ENCODE assay signal across 7 mouse cellular contexts in genomic region chr11:114912847-114913246, GRCm38 (mm10). TPM values are rescaled to one million over a fixed set of nuclear protein-coding genes. Genes with fewer than 3 reads are reported as not detected.
DNase-seq lines count a peak whose midpoint lies in the region; ATAC-seq lines count a peak whose summit lies in the region.

No protein-coding gene starts in this region.

- peak; percentile 82 for DNase-seq in adipocyte (ENCODE audit: low spot score)
- peak; percentile 92 to 93 for DNase-seq in cerebellum, postnatal 14 days
- DNase-seq in frontal cortex, postnatal 36 days (ENCODE audit: low spot score in 2 of 2), result peak; percentile 79 to 88
- peak; percentile 45 for DNase-seq in kidney, adult 11 months
- DNase-seq in left cerebral cortex, postnatal 36 days (ENCODE audit: low spot score in 2 of 2), result peak; percentile 72 to 78
- DNase-seq in midbrain, embryonic 14.5 days, result peak; percentile 92
- DNase-seq in spleen, adult 18-20 months, result peak; percentile 32 to 71

- ATAC-seq in midbrain, embryonic 14.5 days (ENCODE audit: low FRiP score, low TSS enrichment), result no peak; the same call in 1 of the 2 replicates

- no peak overlapping the region for H3K4me3 ChIP-seq in midbrain, embryonic 14.5 days (replicated peaks; ENCODE audit: low read depth, low read length)

- no peaks in the 10 kb centered on the region for H3K36me3 ChIP-seq in midbrain, embryonic 14.5 days (ENCODE audit: control insufficient read depth, insufficient read depth, low read length)

- H3K4me2 ChIP-seq in midbrain, embryonic 14.5 days (ENCODE audit: low read length), result no peak overlapping the region

- H3K27ac ChIP-seq in midbrain, embryonic 14.5 days (replicated peaks; ENCODE audit: low read depth, low read length), result no peak overlapping the region

- H3K9me3 ChIP-seq in midbrain, embryonic 14.5 days (ENCODE audit: control insufficient read depth, low read length), result no peaks in the 10 kb centered on the region

- H3K9ac ChIP-seq in midbrain, embryonic 14.5 days (replicated peaks; ENCODE audit: low read length), result no peak overlapping the region

- H3K4me1 ChIP-seq in midbrain, embryonic 14.5 days (ENCODE audit: control insufficient read depth, insufficient read depth, low read length), result no peaks in the 10 kb centered on the region

- no peaks in the 10 kb centered on the region for H3K27me3 ChIP-seq in midbrain, embryonic 14.5 days (ENCODE audit: control insufficient read depth, insufficient read depth, low read length)

- intact Hi-C loops in left cerebral cortex, postnatal 36 days (cut with DNase I), result loop anchor here (2.0 to 10.0 kb wide), 4 partner anchors 36 to 238 kb away; partner anchors contain the start of gene Ttyh2

- WGBS in midbrain, embryonic 14.5 days, result 18% methylated on average over 9 of the region's 9 CpGs

RNA-seq across cellular contexts. Expression of gene Cd300lb, which starts 21.3 kb away (rescaled TPM):
- total RNA-seq in left cerebral cortex, postnatal 36 days (2021), result not detected
- polyA plus RNA-seq in midbrain, embryonic 14.5 days (2014; fragmentation: Nextera tagmentation; extraction: Ambion mirVana), result 0.21 TPM in 1 of 2 replicates, not detected in the other

RNA-seq across cellular contexts. Expression of gene Cd300a, which starts 23.0 kb away (rescaled TPM):
- total RNA-seq in left cerebral cortex, postnatal 36 days (2021), result under 1 TPM; 0.42 to 0.61 TPM
- 0.72 and 1.7 TPM in 2 replicates for polyA plus RNA-seq in midbrain, embryonic 14.5 days (2014; fragmentation: Nextera tagmentation; extraction: Ambion mirVana)

RNA-seq across cellular contexts. Expression of gene Cd300c, which starts 56.1 kb away (rescaled TPM):
- not detected for total RNA-seq in left cerebral cortex, postnatal 36 days (2021)
- not detected in 2 replicates for polyA plus RNA-seq in midbrain, embryonic 14.5 days (2014; fragmentation: Nextera tagmentation; extraction: Ambion mirVana)
